Mouse (Mus musculus) brain, embryonic 18.5 days (tissue): ENCODE results near the gene Chid1.
A peak's percentile ranks its signal among the peaks of the same experiment; 100 is the strongest.
"Not testable (repeated sequence)": the region's sequence is repeated elsewhere in the genome, so short reads cannot be mapped to it uniquely, and the experiment has no call there.

Experiments
- DNase-seq: peaks from one replicate; pipeline ENCODE4 v3.0.0-alpha.2; 2012; ENCODE audit warnings: low read depth, low spot score

Gene Chid1

GRCm38 (mm10) chr7:141462333-141462821 is 77.3 kb downstream of the Chid1 start:
- no peak for DNase-seq

- no peak for DNase-seq
These were observed 77.9 kb downstream of the Chid1 start for GRCm38 (mm10) chr7:141461521-141462332.

- no peak for DNase-seq
These were observed 79.1 kb downstream of the Chid1 start, which contains the start of gene Cracr2b for GRCm38 (mm10) chr7:141460391-141461113. Gene Cracr2b (plus strand): TSS chr7:141461094.

GRCm38 (mm10) chr7:141460001-141460390 is 79.7 kb downstream of the Chid1 start:
- DNase-seq = no peak

GRCm38 (mm10) chr7:141459301-141459711 is 80.4 kb downstream of the Chid1 start:
- no peak for DNase-seq

- no peak for DNase-seq
These were observed 81.0 kb downstream of the Chid1 start for GRCm38 (mm10) chr7:141458661-141459060.

- no peak for DNase-seq
These were observed 81.5 kb downstream of the Chid1 start for GRCm38 (mm10) chr7:141457986-141458660.

GRCm38 (mm10) chr7:141457236-141457635 is 82.4 kb downstream of the Chid1 start:
- no peak for DNase-seq

GRCm38 (mm10) chr7:141456739-141457138 is 82.9 kb downstream of the Chid1 start:
- no peak for DNase-seq

GRCm38 (mm10) chr7:141455610-141456314 is 83.9 kb downstream of the Chid1 start:
- no peak for DNase-seq

- no peak for DNase-seq
These were observed 84.6 kb downstream of the Chid1 start, which contains the start of gene Pnpla2 for GRCm38 (mm10) chr7:141454967-141455551. Gene Pnpla2 (plus strand): TSS chr7:141455198.

GRCm38 (mm10) chr7:141453636-141454035 is 86.0 kb downstream of the Chid1 start:
- DNase-seq = no peak

GRCm38 (mm10) chr7:141451928-141452327 is 87.7 kb downstream of the Chid1 start:
- no peak for DNase-seq

- DNase-seq = peak; percentile 93
These were observed 92.3 kb downstream of the Chid1 start, which contains the start of gene Rplp2 for GRCm38 (mm10) chr7:141447110-141447991. Gene Rplp2 (plus strand): TSS chr7:141447370.

- DNase-seq = not testable (repeated sequence)
These were observed 93.3 kb downstream of the Chid1 start for GRCm38 (mm10) chr7:141446374-141446773.

GRCm38 (mm10) chr7:141443828-141444237 is 95.8 kb downstream of the Chid1 start, which contains the start of gene Pidd1:
Gene Pidd1 (minus strand): TSS chr7:141444025.
- no peak for DNase-seq
